Mouse (Mus musculus) G1E-ER4 (cell line): ENCODE measurements around the gene Klrg1. TPM values are rescaled to one million over a fixed set of nuclear protein-coding genes. Genes with fewer than 3 reads are reported as not detected.

Source experiments
- GATA1 ChIP-seq: IDR thresholded peaks from one replicate; pipeline ENCODE4 v1.8.0; 2012; ENCODE audit warnings: low read length, inconsistent platforms
- polyA plus RNA-seq: library from polyadenylated mRNA; stranded (reverse); fragments of >175 nt; gene quantifications from 2 replicates; pipeline ENCODE4 v1.2.3, GENCODE M21; 2012

The Klrg1 gene
- polyA plus RNA-seq, 1 experiment = not detected

DNA sequence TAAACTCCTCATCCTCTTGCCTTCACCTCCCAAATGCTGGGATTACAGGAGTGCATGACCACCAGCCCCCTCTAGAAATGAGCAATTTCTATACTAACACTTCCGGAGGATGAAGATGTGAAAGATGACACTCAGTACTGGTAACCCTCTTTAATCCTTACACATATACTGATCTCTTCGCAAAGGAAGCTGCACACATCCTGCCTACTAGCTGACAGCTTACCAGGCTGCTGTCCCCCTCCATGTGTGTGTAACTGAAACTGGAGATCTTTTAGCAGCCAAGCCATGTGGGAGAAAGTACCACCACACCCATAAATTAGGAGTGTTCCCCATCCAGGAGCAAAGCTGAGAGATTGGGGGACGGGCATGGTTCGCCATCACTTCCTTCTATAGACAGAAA, 13.5 kb downstream of the Klrg1 start:
- TF ChIP-seq GATA1 = no peak

DNA sequence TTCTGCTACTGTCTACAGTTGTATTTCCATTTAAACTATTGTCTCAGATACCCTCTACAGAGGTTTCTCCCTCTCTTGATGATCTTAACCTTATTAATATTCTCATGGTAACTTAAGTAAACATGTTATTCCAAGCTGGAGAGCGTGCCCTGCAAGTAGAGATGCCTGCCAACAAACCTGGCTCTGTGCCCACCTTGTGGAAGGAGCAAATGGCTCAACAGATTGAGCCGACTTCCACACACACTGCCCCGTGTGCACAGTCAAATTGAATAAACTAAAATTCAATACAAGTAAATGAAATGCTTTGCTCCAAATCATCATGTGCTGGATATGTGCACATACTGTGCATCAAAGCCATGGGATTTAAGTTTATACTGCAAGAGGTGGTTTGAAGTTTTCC, 14.1 kb downstream of the Klrg1 start:
- TF ChIP-seq GATA1 = no peak

GRCm38 (mm10) chr6:122262543-122262942, 20.1 kb downstream of the Klrg1 start:
- no peak for TF ChIP-seq GATA1

GRCm38 (mm10) chr6:122252146-122252545, 30.5 kb downstream of the Klrg1 start:
- TF ChIP-seq GATA1 = no peak

DNA sequence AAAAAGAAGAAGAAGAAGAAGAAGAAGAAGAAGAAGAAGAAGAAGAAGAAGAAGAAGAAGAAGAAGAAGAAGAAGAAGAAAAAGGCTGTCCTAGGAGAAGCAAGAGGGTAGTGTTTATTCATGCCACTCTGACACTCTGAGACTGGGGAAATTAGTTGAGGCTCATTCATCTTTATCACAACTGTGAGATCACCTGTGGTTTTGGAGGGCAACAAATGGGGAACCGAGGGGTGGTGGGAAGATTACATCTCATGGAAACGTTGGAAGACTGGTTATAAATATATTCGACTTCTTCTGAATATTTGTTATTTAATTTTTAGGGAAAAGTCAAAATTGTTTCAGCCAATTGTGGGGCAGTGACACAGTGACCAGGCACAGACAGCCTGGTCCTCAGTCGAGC, 32.6 kb downstream of the Klrg1 start:
- no peak for TF ChIP-seq GATA1

Other genes with a start within 250 kb of the Klrg1 start
- 19.6 and 21.8 TPM in 2 replicates for gene M6pr, start 25.8 kb upstream of the Klrg1 start, polyA plus RNA-seq
- gene Phc1, start 57.7 kb upstream of the Klrg1 start, polyA plus RNA-seq = 10.2 and 71.8 TPM in 2 replicates
- gene Rimklb, start 215.9 kb upstream of the Klrg1 start, polyA plus RNA-seq = 0.02 TPM in 1 of 2 replicates, not detected in the other
- gene Mfap5, start 223.0 kb upstream of the Klrg1 start, polyA plus RNA-seq = not detected in 2 replicates